Mouse (Mus musculus) G1E-ER4 (cell line): ENCODE results near the gene Hexa. TPM values are rescaled to one million over a fixed set of nuclear protein-coding genes. Genes with fewer than 3 reads are reported as not detected.

Experiments used
- GATA1 ChIP-seq: IDR thresholded peaks from one replicate; pipeline ENCODE4 v1.8.0; 2012; ENCODE audit warnings: low read length, inconsistent platforms
- polyA plus RNA-seq: library from polyadenylated mRNA; stranded (reverse); fragments of >175 nt; gene quantifications from 2 replicates; pipeline ENCODE4 v1.2.3, GENCODE M21; 2012

The Hexa gene
- polyA plus RNA-seq, 1 experiment, result not detected

- no peak for TF ChIP-seq GATA1
Measured at GRCm38 (mm10) chr9:59589703-59590439, 50.5 kb downstream of the Hexa start.

DNA sequence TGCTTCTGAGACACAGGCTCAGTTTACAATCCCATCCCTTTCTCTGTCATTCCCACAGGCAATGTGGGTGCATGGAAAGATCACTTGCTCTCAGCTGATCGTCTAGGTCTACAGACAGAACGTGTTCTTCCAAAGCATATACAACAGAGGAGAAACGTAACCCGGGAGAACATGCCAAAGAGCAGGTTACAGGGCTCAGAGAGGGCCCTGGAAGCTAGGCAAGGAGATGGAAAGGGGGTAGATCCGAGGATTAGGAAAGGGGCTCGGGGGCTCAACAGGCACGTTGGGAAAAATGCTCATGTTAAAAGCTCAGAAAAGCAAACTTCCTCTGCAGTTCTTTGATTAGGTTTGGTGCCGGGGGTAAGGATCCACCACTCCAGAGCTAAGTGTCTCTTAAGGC, 62.3 kb downstream of the Hexa start:
- TF ChIP-seq GATA1, result no peak

DNA sequence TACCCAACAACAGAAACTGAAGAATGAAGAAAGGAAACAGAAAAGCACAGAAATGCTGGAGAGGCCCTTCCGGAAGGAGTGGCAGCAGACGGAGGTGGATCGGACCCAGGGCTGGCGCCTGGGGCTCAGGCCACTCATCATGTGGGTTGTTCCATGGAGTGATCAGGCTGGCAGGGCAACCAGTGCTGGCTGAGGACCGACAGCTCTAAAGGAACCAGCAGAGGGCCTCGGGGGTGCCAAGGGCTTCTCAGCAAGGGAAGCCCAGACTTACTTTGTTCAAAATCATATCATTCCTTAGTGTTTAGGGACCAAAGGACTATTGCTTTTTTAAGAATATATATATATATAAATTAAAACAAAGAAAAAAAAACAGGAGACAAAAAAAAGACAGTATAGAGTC, 66.6 kb downstream of the Hexa start:
- no peak for TF ChIP-seq GATA1

GRCm38 (mm10) chr9:59610950-59611349, 71.6 kb downstream of the Hexa start:
- TF ChIP-seq GATA1, result no peak

Other genes with a start within 250 kb of the Hexa start
- 5.7 and 6.3 TPM in 2 replicates for gene Adpgk, start 248.0 kb upstream of the Hexa start, polyA plus RNA-seq
- gene Bbs4, start 186.0 kb upstream of the Hexa start, polyA plus RNA-seq, result 0.21 and 0.30 TPM in 2 replicates
- 53.2 and 61.7 TPM in 2 replicates for gene Arih1, start 52.9 kb upstream of the Hexa start, polyA plus RNA-seq
- not detected in 2 replicates for gene Tmem202, start 307 bp downstream of the Hexa start, polyA plus RNA-seq
- not detected in 2 replicates for gene Celf6, start 38.4 kb downstream of the Hexa start, polyA plus RNA-seq
- gene Parp6, start 77.7 kb downstream of the Hexa start, polyA plus RNA-seq, result 6.9 and 8.4 TPM in 2 replicates
- 904 and 1,415 TPM in 2 replicates for gene Pkm, start 116.8 kb downstream of the Hexa start, polyA plus RNA-seq
- not detected in 2 replicates for gene Gramd2, start 140.6 kb downstream of the Hexa start, polyA plus RNA-seq
- 0.19 and 0.28 TPM in 2 replicates for gene Senp8, start 211.2 kb downstream of the Hexa start, polyA plus RNA-seq
- 0.46 and 0.79 TPM in 2 replicates for gene Myo9a, start 211.4 kb downstream of the Hexa start, polyA plus RNA-seq